Comparison of ENCODE assay signal across 18 mouse cellular contexts in genomic region chr17:31037331-31037730, GRCm38 (mm10). TPM values are rescaled to one million over a fixed set of nuclear protein-coding genes. Genes with fewer than 3 reads are reported as not detected.
A peak's percentile ranks its signal among the peaks of the same experiment; 100 is the strongest.
DNase-seq lines count a peak whose midpoint lies in the region; TF ChIP-seq lines count a peak whose summit lies in the region.
"Had no signal": no experiment of that assay in that cellular context is flagged by ENCODE, and none has a peak within 500 bp of the region (broad histone marks: within the 10 kb centered on the region; RNA-seq: fewer than 3 reads in every experiment).

No protein-coding gene starts in this region.

- H3K4me1 ChIP-seq in bone marrow macrophage, adult 2 months (ENCODE audit: control insufficient read depth, insufficient read depth, low read length), result peaks cover 60% of the 10 kb centered on the region
- peaks cover 40% of the 10 kb centered on the region for H3K4me1 ChIP-seq in embryonic facial prominence, embryonic 10.5 days

- H3K4me3 ChIP-seq in layer of hippocampus, adult 2 months, result no peak overlapping the region
- H3K4me3 ChIP-seq in bone marrow macrophage, adult 2 months (ENCODE audit: insufficient read depth, low read length), result no peak overlapping the region
- H3K4me3 ChIP-seq in embryonic facial prominence, embryonic 10.5 days, result no peak overlapping the region
- H3K4me3 ChIP-seq in macrophage (ENCODE audit: inconsistent target), result no peak overlapping the region
- H3K4me3 ChIP-seq: embryonic facial prominence, embryonic 15.5 days; erythroblast, embryonic 14.5 days; forebrain, embryonic 15.5 days; heart, embryonic 15.5 days; hindbrain, embryonic 13.5 days had no signal

- no peaks in the 10 kb centered on the region for H3K79me2 ChIP-seq in macrophage (ENCODE audit: inconsistent target)

- peaks cover 2% of the 10 kb centered on the region; the same call in 1 of the 2 replicates for H3K9me3 ChIP-seq in embryonic facial prominence, embryonic 10.5 days
- H3K9me3 ChIP-seq: embryonic facial prominence, embryonic 15.5 days; forebrain, embryonic 15.5 days; heart, embryonic 15.5 days had no signal

- no peak for TF ChIP-seq POLR2A in bone marrow macrophage, adult 2 months (IDR thresholded peaks at IDR 0.05; ENCODE audit: borderline replicate concordance, low read depth, low read length)

- TF ChIP-seq CTCF in layer of hippocampus, adult 2 months (conservative IDR thresholded peaks at IDR 0.05), result no peak
- no peak for TF ChIP-seq CTCF in bone marrow macrophage, adult 2 months (IDR thresholded peaks at IDR 0.05; ENCODE audit: low read depth, low read length)

- H3K27me3 ChIP-seq in embryonic facial prominence, embryonic 10.5 days (replicated peaks; ENCODE audit: low read depth, poor library complexity, severe bottlenecking), result no peaks in the 10 kb centered on the region
- H3K27me3 ChIP-seq: embryonic facial prominence, embryonic 15.5 days; forebrain, embryonic 15.5 days; heart, embryonic 15.5 days; hindbrain, embryonic 13.5 days had no signal

- H3K36me3 ChIP-seq in embryonic facial prominence, embryonic 10.5 days (replicated peaks), result no peaks in the 10 kb centered on the region
- H3K36me3 ChIP-seq in macrophage (ENCODE audit: inconsistent target), result no peaks in the 10 kb centered on the region
- H3K36me3 ChIP-seq: embryonic facial prominence, embryonic 15.5 days; forebrain, embryonic 15.5 days; heart, embryonic 15.5 days; hindbrain, embryonic 13.5 days had no signal

- peak overlapping the region; percentile 86 for H3K27ac ChIP-seq in layer of hippocampus, adult 2 months
- H3K27ac ChIP-seq in bone marrow macrophage, adult 2 months (ENCODE audit: insufficient read depth, low read depth, low read length), result peak overlapping the region; percentile 81
- H3K27ac ChIP-seq in embryonic facial prominence, embryonic 10.5 days (replicated peaks), result 0 out of 2 replicates have a peak overlapping the region, but pooled peaks have one; percentile 30
- H3K27ac ChIP-seq in macrophage, result peak overlapping the region; percentile 99
- H3K27ac ChIP-seq: embryonic facial prominence, embryonic 15.5 days; forebrain, embryonic 15.5 days; heart, embryonic 15.5 days; hindbrain, embryonic 13.5 days had no signal

- no peak for DNase-seq in layer of hippocampus, adult 2 months (ENCODE audit: low spot score in 2 of 2)
- DNase-seq in layer of hippocampus, adult 9-10 months (ENCODE audit: low spot score), result no peak
- DNase-seq in embryonic facial prominence, embryonic 10.5 days (ENCODE audit: low spot score), result no peak
- no peak for DNase-seq in cerebellum, postnatal 4 days (ENCODE audit: low spot score in 2 of 2)
- DNase-seq: adrenal gland, adult 2 months; adrenal gland, postnatal 25 days; cerebellum, adult 2 months; cerebellum, postnatal 10 days; embryo, embryonic 11 days; gastrocnemius, postnatal 14 days; heart, postnatal 14 days had no signal

- 57% methylated on average over 8 of the region's 8 CpGs for WGBS in embryonic facial prominence, embryonic 10.5 days
- 53% methylated on average over 8 of the region's 8 CpGs for WGBS in macrophage (ENCODE audit: missing documents)

RNA-seq across cellular contexts. Expression of gene Abcg1, which starts 20.1 kb away (rescaled TPM):
- 10 to 100 TPM; 75.7 to 83.3 TPM for total RNA-seq in layer of hippocampus, adult 2 months (2021)
- polyA plus RNA-seq in bone marrow macrophage, adult 2 months (2012; ENCODE audit: insufficient read depth, insufficient read length, missing spikeins), result 56.3 and 61.5 TPM in 2 replicates
- polyA plus RNA-seq in embryonic facial prominence, embryonic 10.5 days (2016; fragmentation: Nextera tagmentation; extraction: Ambion mirVana), result 8.2 and 10.1 TPM in 2 replicates
- total RNA-seq in macrophage (2018; cell fraction: chromatin; rRNA removed), result 100 to 1,000 TPM in 22 of 26 experiments, 10 to 100 TPM in 4; 45.0 to 348 (median 216) TPM
- 100 to 1,000 TPM; 113 to 311 (median 211) TPM for total RNA-seq in macrophage (2018; cell fraction: cytosol; rRNA removed)
- total RNA-seq in macrophage (2018; cell fraction: nucleus; rRNA removed), result 100 to 1,000 TPM in 19 of 26 experiments, 10 to 100 TPM in 7; 53.9 to 293 (median 194) TPM
- polyA plus RNA-seq in macrophage (2018), result 23.2 to 132 TPM (median 107 TPM) in 3 replicates

Comparison
In these comparisons a context has a peak if more than half of its experiments do, and no peak if none do; other contexts are left out.
1. H3K27ac ChIP-seq: peak in every context shown above with its lines; median percentile 99 in macrophage; 86 in layer of hippocampus, adult 2 months; 81 in bone marrow macrophage, adult 2 months; 30 in embryonic facial prominence, embryonic 10.5 days.